Mouse (Mus musculus): ENCODE data around the gene Eif3k. TPM values are rescaled to one million over a fixed set of nuclear protein-coding genes. Genes with fewer than 3 reads are reported as not detected.

The Eif3k gene
- polyA plus RNA-seq, 1 experiment from 2014 or later, result 352 TPM

DNA sequence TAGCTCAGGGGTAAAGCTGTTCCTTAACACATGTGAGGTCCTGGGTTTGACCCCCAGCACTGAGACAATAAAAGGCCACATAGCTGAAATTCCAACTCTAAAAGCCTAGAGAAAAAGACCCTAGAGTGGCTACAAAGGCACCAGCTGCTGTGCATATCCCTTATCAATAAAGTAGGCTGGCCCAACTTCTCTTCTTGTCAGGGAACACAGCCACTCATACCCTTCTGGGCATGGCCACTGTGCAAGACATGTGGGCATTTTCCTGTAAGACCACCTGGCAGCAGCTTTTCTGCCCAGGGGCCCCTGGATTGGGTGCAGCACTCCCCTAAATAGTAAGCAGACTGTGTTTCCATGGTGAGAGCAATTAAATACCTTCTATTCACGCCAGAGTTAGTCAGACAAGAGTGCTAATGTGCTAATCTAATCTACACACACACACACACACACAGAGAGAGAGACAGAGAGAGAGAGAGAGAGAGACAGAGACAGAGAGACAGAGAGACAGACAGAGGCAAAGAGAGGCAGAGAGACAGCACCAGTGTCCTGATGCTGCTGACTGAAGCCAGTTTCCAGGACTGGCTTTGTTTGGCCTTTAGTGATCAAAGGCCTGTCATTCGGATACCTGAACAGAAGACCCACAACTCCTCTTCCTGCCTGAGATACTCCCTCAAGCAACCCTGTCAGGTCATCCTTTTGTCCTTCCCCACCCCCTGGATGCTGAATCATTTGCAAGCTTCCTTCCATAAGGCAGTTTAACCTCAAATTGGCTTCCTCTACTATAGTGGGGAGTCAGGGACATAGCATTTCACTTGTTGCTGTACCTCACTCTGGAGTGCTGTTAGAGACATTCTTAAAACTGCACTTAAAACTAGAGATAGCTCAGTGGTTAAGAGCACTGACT lies 27.9 kb downstream of the Eif3k start:
- ATAC-seq (ENCODE audit: low read depth), result peak; percentile 54; the same call in 1 of the 2 replicates
- H3K27ac ChIP-seq (replicated peaks), result peak overlapping the region; percentile 68
- H3K4me3 ChIP-seq, result no peak overlapping the region
- WGBS, result 8% methylated on average over 2 of the region's 2 CpGs
- 0 out of 2 replicates have a peak overlapping the region, but pooled peaks have one; percentile 1 for H3K4me2 ChIP-seq
- peaks cover 73% of the 10 kb centered on the region for H3K4me1 ChIP-seq (replicated peaks)
- no peaks in the 10 kb centered on the region for H3K27me3 ChIP-seq
- no peak overlapping the region for H3K9ac ChIP-seq
- H3K9me3 ChIP-seq, result no peaks in the 10 kb centered on the region
- no peaks in the 10 kb centered on the region; the same call in 1 of the 2 replicates for H3K36me3 ChIP-seq

DNA sequence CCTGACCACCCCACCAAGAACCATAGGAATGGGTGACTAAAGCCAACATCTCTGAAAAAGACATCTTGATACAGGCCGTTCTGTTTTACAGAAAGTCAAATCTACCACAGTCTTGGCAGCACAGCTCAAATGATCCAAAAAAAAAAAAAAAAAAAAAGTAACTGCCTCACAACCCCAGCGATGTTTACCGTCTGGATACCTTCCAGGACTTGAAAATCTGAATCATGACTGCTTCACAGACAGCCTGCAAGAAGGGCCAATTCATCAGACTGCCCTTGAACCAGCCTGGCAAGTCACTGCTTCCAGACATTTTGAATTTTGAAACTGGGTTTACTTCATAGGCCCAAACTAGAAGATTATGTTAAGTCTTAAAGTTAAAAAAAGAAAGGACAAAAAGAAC lies 28.9 kb downstream of the Eif3k start:
- ATAC-seq (ENCODE audit: low read depth), result no peak
- peak overlapping the region; percentile 68 for H3K27ac ChIP-seq (replicated peaks)
- H3K4me2 ChIP-seq, result 0 out of 2 replicates have a peak overlapping the region, but pooled peaks have one; percentile 1
- H3K36me3 ChIP-seq, result no peaks in the 10 kb centered on the region; the same call in 1 of the 2 replicates
- no peaks in the 10 kb centered on the region for H3K9me3 ChIP-seq
- H3K4me1 ChIP-seq (replicated peaks), result peaks cover 64% of the 10 kb centered on the region
- no peak overlapping the region for H3K9ac ChIP-seq
- WGBS, result 29% methylated on average over 3 of the region's 3 CpGs
- H3K27me3 ChIP-seq, result no peaks in the 10 kb centered on the region
- no peak overlapping the region for H3K4me3 ChIP-seq

- Histone ChIP-seq H3K27me3 (no peaks in the 10 kb centered on the region), H3K27ac (replicated peaks) (no peak overlapping the region), H3K4me2 (no peak overlapping the region), H3K4me3 (no peak overlapping the region), H3K4me1 (replicated peaks) (peaks cover 64% of the 10 kb centered on the region), H3K36me3 (no peaks in the 10 kb centered on the region; the same call in 1 of the 2 replicates), H3K9me3 (no peaks in the 10 kb centered on the region), H3K9ac (no peak overlapping the region)
- ATAC-seq (ENCODE audit: low read depth), result no peak
- 90% methylated on average over 2 of the region's 2 CpGs for WGBS
These were observed 29.9 kb downstream of the Eif3k start for GRCm38 (mm10) chr7:28951764-28952163.

DNA sequence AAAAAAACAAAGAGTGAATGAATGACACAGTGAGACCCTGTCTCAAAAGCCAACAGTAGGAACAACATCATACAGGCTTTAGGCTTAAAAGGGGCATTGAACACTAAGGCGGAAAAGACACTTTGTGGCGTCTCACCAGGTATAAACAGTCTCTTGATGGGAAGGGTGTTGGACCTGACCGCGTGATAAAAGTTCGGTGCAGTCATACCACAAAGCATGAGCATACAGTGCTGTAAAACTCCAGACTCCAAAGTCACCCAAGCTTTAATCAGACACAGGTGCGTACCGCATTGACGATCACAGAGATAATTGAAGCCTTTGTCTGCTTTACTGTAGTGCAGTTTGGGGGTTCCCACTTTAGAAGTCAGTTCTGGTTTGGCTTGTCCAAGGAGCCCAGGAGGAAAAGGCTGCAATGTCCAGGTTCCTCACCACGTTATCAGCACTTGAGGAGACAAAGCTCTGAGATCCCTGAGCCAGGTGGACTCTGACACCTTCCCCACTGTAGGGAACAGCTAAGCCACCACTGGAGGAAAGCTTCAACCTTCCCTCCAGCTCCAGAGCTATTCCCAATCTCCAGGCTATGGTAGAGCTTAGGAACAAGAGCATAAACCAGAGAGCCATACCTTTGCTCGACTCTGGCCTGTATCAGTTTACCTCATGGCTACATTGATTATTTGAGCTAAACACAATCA lies 31.2 kb downstream of the Eif3k start:
- Histone ChIP-seq H3K4me1 (replicated peaks) (peaks cover 68% of the 10 kb centered on the region), H3K36me3 (no peaks in the 10 kb centered on the region; the same call in 1 of the 2 replicates), H3K4me2 (no peak overlapping the region), H3K27me3 (no peaks in the 10 kb centered on the region), H3K4me3 (no peak overlapping the region), H3K9me3 (no peaks in the 10 kb centered on the region), H3K9ac (no peak overlapping the region), H3K27ac (replicated peaks) (no peak overlapping the region)
- WGBS, result 94% methylated on average over 10 of the region's 10 CpGs
- no peak for ATAC-seq (ENCODE audit: low read depth)

GRCm38 (mm10) chr7:28949298-28949697 lies 32.4 kb downstream of the Eif3k start:
- WGBS, result 88% methylated on average over 2 of the region's 2 CpGs
- H3K4me3 ChIP-seq, result no peak overlapping the region
- ATAC-seq (ENCODE audit: low read depth), result no peak
- no peak overlapping the region for H3K4me2 ChIP-seq
- no peak overlapping the region for H3K27ac ChIP-seq (replicated peaks)
- H3K9me3 ChIP-seq, result no peaks in the 10 kb centered on the region
- no peaks in the 10 kb centered on the region; the same call in 1 of the 2 replicates for H3K36me3 ChIP-seq
- H3K27me3 ChIP-seq, result no peaks in the 10 kb centered on the region
- peaks cover 66% of the 10 kb centered on the region for H3K4me1 ChIP-seq (replicated peaks)
- H3K9ac ChIP-seq, result no peak overlapping the region

- 96% methylated on average over 7 of the region's 7 CpGs for WGBS
- Histone ChIP-seq H3K4me1 (replicated peaks) (peaks cover 62% of the 10 kb centered on the region), H3K36me3 (no peaks in the 10 kb centered on the region; the same call in 1 of the 2 replicates), H3K27me3 (no peaks in the 10 kb centered on the region), H3K4me2 (no peak overlapping the region), H3K27ac (replicated peaks) (no peak overlapping the region), H3K9ac (no peak overlapping the region), H3K9me3 (no peaks in the 10 kb centered on the region), H3K4me3 (no peak overlapping the region)
- ATAC-seq (ENCODE audit: low read depth), result no peak
These were observed 32.9 kb downstream of the Eif3k start for GRCm38 (mm10) chr7:28948746-28949145.

DNA sequence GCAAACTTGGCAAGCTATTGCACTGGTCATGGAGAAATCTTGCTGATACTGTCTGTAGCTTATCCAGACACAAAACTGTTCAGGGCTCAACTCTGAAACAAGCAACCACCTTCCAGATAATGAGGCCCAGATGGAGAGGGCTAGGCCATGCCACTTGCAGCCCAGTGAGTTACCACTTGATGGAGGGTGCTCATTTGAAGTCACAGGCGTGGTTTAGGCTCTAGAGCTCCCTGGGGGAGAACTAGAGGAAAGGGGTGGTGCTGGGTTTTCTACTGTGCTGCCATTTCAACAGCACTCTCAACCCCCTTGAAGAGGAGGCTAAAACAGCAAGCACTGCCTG lies 35.4 kb downstream of the Eif3k start:
- H3K27ac ChIP-seq (replicated peaks), result peak overlapping the region; percentile 80
- no peak overlapping the region for H3K4me2 ChIP-seq
- no peaks in the 10 kb centered on the region for H3K9me3 ChIP-seq
- H3K27me3 ChIP-seq, result no peaks in the 10 kb centered on the region
- H3K9ac ChIP-seq, result no peak overlapping the region
- no peaks in the 10 kb centered on the region for H3K36me3 ChIP-seq
- H3K4me1 ChIP-seq (replicated peaks), result peaks cover 42% of the 10 kb centered on the region
- ATAC-seq (ENCODE audit: low read depth), result no peak
- 38% methylated on average over 1 of the region's 1 CpGs for WGBS
- no peak overlapping the region for H3K4me3 ChIP-seq

- H3K27ac ChIP-seq (replicated peaks), result peak overlapping the region; percentile 80
- H3K4me1 ChIP-seq (replicated peaks), result peaks cover 37% of the 10 kb centered on the region
- peak; percentile 46; the same call in 1 of the 2 replicates for ATAC-seq (ENCODE audit: low read depth)
- no peaks in the 10 kb centered on the region for H3K27me3 ChIP-seq
- no peaks in the 10 kb centered on the region for H3K36me3 ChIP-seq
- H3K4me3 ChIP-seq, result no peak overlapping the region
- H3K4me2 ChIP-seq, result no peak overlapping the region
- no peaks in the 10 kb centered on the region for H3K9me3 ChIP-seq
- H3K9ac ChIP-seq, result peak overlapping the region; percentile 31; the same call in 1 of the 2 replicates
- WGBS, result 40% methylated on average over 10 of the region's 10 CpGs
These were observed 36.0 kb downstream of the Eif3k start for GRCm38 (mm10) chr7:28945416-28946270.

DNA sequence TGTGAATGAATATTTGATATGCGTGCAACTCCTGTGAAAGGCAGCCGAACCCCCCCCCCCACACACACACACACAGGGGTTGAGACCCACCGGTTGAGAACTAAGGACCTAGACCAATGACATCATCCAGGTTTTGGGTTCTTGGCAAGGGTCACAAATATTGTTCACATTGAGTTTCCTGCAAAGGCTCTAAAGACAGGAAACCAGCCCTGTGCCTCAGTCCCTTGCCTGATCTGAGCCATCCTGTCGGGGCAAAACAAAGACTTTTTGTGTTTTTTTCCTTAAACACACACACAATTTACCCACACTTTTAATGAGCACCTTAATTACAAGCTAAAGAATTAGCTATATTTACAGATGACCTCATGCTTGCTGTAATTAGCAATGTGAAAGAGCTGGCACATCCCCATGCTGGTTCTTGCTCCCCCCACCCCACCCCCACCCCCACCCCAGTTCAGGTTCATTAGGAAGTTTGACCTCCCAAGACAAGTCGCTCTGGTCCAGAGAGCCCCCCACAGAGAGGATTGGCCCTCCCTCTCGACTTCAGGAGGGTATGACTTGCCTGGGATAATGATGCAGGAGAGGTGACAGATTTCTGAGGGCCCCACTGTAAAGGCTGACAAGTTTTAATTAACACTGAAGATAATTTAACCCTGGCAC lies 36.8 kb downstream of the Eif3k start:
- no peaks in the 10 kb centered on the region for H3K36me3 ChIP-seq
- WGBS, result 49% methylated on average over 6 of the region's 6 CpGs
- H3K4me1 ChIP-seq (replicated peaks), result peaks cover 43% of the 10 kb centered on the region
- H3K4me2 ChIP-seq, result no peak overlapping the region
- no peaks in the 10 kb centered on the region for H3K27me3 ChIP-seq
- no peaks in the 10 kb centered on the region for H3K9me3 ChIP-seq
- H3K9ac ChIP-seq, result no peak overlapping the region
- H3K4me3 ChIP-seq, result no peak overlapping the region
- no peak for ATAC-seq (ENCODE audit: low read depth)
- peak overlapping the region; percentile 80 for H3K27ac ChIP-seq (replicated peaks)

GRCm38 (mm10) chr7:28943451-28944180 lies 38.0 kb downstream of the Eif3k start:
- WGBS, result 71% methylated on average over 5 of the region's 5 CpGs

DNA sequence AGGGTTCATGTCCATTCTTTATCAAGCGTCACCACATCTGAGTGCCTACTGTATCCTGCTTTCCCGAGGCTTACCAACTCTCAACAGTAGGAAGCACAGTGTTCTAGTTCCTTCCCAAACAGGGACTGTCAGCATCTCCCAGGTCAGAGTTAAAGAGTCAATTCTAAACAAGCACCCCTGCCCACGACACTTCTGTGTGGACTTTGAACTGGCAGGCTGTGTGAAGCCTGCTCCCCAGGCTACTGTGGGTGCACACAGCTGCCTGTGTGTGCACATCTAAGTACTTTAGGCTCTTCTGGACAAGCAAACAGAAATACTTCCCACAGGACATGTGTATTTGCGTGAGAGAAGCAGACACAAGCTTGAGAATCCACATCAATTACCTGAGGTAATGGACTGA lies 40.1 kb downstream of the Eif3k start:
- Histone ChIP-seq H3K36me3 (no peaks in the 10 kb centered on the region), H3K4me2 (no peak overlapping the region), H3K4me1 (replicated peaks) (peaks cover 57% of the 10 kb centered on the region), H3K27me3 (no peaks in the 10 kb centered on the region), H3K9me3 (no peaks in the 10 kb centered on the region), H3K27ac (replicated peaks) (peak overlapping the region; percentile 74), H3K4me3 (no peak overlapping the region), H3K9ac (no peak overlapping the region)
- ATAC-seq (ENCODE audit: low read depth), result no peak
- 79% methylated on average over 4 of the region's 4 CpGs for WGBS

More at GRCm38 (mm10) chr7:28943451-28944180, 38.0 kb downstream of the Eif3k start:
- Histone ChIP-seq H3K4me3 (no peak overlapping the region), H3K4me2 (no peak overlapping the region), H3K27ac (replicated peaks) (peak overlapping the region; percentile 43), H3K9ac (no peak overlapping the region), H3K4me1 (replicated peaks) (peaks cover 56% of the 10 kb centered on the region), H3K9me3 (no peaks in the 10 kb centered on the region), H3K36me3 (no peaks in the 10 kb centered on the region), H3K27me3 (no peaks in the 10 kb centered on the region)
- ATAC-seq (ENCODE audit: low read depth), result no peak

Measured in neural tube, embryonic 13.5 days (tissue).